Mouse (Mus musculus) C2C12 (cell line): ENCODE measurements around the gene Frmpd4.

ENCODE experiments used
- CTCF ChIP-seq: IDR thresholded peaks from one replicate; pipeline ENCODE4 v1.5.1; 2011; ENCODE audit not compliant: control insufficient read depth, insufficient read depth, insufficient read length
- FOSL1 ChIP-seq: IDR thresholded peaks from one replicate; pipeline ENCODE4 v1.8.0; 2011; ENCODE audit warnings: mild to moderate bottlenecking, low read length; ENCODE audit not compliant: poor library complexity, insufficient read depth, severe bottlenecking
- MYOG ChIP-seq: IDR thresholded peaks from one replicate; pipeline ENCODE4 v1.6.1; 2011; ENCODE audit not compliant: control insufficient read depth, insufficient read length; ENCODE audit errors: extremely low read depth
- USF1 ChIP-seq: IDR thresholded peaks from one replicate; pipeline ENCODE4 v1.6.1; 2011; ENCODE audit warnings: low read depth, mild to moderate bottlenecking, control low read depth, moderate library complexity

GRCm38 (mm10) chrX:167518440-167518839 is 1058.6 kb downstream of the Frmpd4 start:
- no peak for TF ChIP-seq MYOG
- TF ChIP-seq FOSL1 = no peak
- no peak for TF ChIP-seq CTCF
- TF ChIP-seq USF1 = no peak
